Mouse (Mus musculus) kidney, adult 9 months (tissue): ENCODE measurements around the gene Apol7e.
"Not testable (repeated sequence)": the region's sequence is repeated elsewhere in the genome, so short reads cannot be mapped to it uniquely, and the experiment has no call there.

ENCODE experiments used
- DNase-seq: peaks from one replicate; pipeline ENCODE4 v3.0.0; 2022

The Apol7e gene

DNA sequence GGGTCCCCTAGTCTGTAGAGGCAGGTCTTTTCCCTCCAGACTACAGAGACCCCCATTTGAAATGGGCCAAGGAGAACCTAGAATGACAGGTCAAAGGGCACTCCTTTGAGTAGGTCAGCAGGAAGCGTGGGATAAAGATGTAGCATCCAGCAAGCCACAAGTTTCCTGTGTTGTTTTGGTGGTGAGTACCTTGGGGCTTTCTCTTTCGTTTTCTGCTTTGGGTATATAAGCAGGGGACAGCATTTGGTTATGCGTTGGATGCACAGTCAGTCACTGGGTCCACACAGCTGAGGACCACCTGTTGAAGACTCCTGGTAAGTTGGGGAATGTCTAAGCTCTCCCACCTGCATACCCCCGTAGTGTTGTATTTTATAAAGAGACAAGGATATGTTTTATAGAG, at the start of gene Apol7e:
Apol7e (plus strand) TSS at position 202 of the 400 bp plus-strand sequence.
- not testable (repeated sequence) for DNase-seq

DNA sequence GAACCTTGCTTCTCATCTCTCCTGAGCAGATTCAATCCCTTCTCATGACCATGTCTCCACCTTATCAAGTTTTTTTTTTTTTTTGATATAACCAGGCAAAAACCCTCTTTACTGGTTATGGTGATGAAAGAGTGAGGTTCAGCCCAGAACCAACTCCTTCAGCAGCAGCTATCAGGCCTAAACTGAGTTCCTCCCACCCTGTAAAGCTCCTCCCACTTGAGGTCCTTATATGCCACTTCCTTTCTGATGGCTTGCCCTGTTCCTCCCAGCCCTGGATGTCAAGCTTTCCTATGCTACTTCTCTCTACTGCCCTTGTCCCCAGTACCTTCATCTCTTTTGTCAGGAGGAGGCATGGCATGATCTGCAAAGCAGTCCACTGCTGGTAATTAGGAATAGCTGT, 47.5 kb upstream of the Apol7e start:
- DNase-seq: not testable (repeated sequence)

DNA sequence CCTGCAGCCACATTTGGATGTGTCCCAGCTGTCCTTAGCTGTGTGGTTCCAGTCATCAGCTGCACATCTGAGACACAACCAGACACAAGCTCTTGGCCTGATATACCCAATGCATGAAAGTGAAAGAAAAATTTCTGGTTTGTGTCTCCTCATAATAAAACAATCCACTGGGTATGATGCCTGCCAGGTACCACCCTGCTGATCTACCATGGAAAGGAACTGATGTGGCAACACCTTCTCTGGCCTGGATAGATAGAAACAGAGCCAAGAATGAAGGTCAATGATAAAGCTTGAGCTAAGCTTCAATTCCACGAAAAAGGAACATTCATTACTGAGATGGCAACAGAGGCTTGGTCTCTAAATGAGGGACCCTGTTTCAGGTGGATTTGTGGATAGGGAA, 38.9 kb upstream of the Apol7e start:
- not testable (repeated sequence) for DNase-seq

DNA sequence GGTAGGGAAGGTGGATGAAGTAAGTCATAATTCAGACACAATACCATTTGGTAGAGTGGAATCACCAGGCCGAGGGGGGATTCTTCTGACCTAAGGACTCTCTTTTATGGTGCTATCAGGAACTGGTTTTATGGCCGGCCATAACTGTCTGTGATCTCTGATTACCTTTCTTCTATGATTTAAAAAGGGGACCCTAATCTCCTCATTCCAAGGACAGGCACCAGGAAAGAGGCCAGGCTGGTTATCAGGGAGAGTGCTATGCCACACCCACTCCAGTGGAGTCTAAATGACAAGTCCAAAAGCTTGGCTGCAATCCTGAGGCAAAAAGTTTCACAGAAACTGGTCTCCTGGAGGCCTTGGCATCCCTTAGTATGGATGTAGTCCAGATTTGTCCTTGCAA, 36.8 kb upstream of the Apol7e start:
- DNase-seq: not testable (repeated sequence)

DNA sequence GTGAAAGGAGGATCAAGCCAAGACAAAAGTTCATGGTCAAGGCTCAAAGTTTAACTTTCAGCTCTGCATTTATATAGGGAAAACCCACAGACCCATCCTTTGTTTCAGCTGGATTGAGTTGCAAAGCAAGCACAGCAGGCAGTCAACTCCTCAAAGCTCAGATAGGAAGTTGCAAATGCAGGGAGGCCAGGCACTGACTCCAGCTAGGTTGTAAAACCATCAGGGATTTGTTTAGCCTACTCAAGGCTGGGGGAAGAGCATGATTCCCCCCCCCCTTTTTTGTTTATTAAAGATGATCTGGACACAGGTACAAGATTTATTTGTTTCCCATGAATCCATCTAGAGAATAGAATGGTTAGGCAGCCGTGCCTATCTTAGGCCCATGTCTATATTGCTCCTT, 24.6 kb upstream of the Apol7e start:
- not testable (repeated sequence) for DNase-seq

DNA sequence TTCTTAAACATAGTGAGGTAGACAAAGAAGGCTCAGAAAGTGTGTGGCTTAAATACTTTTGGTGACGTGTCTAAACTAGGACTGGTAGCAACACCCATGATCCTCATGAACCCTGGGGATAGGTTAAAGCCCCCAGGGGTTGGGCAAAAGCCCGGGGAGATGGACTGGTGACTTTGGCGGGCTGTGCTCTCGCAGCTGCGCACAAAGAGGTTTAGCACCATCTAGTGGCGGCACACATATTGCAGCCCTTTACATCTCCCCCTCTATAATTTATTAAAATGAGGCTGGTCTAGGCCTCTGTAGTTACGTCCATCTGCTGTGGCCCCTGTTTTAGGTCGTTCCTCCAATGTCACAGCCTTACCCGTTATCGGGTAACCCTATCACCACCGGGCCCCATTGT, 14.7 kb upstream of the Apol7e start:
- peak; percentile 40 for DNase-seq

DNA sequence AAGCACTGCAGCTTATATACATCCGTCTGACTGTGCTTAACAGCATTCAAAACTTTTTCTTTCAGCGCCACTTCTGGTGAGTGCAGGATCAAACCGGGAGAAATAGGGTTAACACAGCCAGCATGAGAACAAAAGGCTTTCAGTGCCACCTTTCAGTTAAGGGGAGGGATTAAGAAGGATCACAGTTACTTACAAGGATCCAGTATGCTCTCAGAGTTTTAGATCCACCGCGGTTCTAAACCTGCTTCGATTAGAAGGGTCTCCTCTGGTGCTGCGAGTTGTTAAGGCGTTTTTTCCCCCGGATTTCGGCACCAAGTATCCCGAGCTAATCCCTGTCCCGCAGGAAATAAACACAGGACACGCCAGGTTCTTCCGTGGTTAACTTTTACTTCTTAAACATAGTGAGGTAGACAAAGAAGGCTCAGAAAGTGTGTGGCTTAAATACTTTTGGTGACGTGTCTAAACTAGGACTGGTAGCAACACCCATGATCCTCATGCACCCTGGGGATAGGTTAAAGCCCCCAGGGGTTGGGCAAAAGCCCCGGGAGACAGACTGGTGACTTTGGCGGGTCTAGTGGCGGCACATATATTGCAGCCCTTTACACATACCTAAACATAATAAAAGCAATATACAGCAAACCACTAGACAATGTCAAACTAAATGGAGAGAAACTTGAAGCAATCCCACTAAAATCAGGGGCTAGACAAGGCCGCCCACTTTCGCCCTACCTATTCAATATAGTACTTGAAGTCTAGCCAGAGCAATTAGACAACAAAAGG, 6.9 kb upstream of the Apol7e start:
- DNase-seq: not testable (repeated sequence)

DNA sequence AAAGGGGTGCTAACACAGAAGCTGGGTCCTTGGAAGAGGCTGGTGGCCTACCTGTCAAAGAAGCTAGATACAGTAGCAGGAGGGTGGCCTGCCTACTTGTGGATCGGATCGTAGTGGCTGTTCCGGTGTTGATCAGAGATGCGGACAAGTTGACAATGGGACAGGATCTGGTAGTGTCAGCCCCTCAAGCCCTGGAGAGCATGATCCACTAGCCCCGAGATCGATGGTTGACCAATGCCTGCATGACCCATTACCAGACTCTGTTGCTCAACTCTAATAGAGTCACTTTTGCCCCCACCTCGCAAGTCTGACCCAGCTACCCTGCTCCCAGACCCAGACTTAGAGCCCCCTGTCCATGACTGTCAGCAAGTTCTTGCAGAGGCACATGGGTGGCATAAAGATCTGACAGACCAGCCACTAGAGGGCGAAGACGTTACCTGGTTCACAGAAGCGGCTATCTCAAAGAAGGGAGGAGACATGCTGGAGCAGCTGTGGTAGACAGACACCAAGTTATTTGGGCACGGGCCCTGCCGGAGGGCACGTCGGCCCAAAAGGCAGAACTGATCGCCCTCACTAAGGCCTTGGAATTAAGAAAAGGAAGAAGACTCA, 3.9 kb upstream of the Apol7e start:
- DNase-seq: peak; percentile 43

DNA sequence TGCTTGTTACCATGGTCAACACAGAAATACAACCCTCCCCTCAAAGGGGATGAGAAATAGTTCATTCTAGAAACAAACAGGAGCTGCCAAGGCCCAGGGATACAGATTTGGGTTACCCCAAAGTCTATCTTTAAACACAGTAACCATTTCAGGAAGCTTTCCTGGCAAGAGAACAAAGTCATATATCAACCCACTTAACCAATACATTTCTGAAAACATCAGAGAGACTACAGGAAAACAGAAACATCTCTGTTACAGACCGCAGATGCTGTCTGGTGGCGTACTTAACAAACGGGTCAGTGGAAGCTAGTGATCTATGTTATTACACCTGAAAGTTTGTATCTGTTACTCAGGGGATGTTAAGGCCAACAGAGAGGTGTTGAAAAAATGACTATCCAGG, 6.6 kb downstream of the Apol7e start:
- not testable (repeated sequence) for DNase-seq

DNA sequence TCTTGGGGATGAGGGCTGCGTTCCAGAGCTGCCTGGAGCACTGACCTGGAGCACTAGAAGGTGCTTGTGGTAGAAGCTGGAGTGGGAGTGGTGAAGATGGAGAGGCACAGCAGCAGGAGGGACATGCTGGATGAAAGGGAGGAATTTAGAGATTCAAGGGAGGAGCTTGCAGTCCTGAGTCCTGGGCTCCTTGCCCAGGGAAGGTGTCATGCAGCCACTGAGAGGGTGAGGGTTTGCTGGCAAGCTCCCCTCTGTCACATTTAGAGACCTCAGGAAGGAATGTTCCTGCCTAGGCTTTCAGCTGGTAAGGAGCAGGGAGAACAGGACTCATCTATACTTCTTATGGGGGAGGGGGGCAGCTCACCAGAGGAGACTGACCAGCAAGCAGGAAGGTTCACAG, 10.3 kb downstream of the Apol7e start:
- DNase-seq: not testable (repeated sequence)

DNA sequence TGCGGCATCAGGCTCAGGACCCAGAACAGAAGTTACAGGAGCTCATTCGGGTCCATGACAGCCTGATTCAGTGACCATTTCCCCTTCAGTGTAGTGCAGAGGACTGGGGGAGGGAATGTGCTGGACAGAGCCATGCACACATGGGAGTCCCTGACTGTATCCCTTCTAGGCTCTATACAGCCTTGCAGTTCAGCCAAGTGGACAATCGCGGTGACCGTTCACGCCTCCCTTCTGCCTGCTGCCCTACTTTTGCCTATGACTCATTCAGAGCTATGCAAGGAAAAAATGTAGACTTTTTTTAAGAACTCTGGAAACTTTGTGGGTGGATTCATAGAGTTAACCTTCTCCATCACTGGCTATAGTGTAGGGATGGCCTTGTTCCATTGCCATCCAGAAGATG, 19.6 kb downstream of the Apol7e start:
- DNase-seq: not testable (repeated sequence)

DNA sequence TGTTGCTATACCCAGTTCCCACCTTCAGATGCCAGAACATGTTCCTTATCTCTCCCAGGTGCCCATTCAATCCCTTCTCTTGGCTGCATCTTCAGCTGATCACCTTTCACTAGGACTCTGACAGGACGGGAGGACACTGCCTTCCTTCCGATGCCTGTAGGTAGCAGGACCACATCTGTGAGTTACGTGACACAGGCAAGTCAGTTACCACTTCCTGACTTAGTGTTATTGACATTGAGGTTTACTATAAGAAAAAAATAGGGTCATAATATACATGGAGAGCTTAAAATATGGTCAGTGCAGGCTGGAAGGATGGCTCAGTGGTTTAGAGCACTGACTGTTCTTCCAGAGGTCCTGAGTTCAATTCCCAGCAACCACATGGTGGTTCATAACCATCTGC, 22.9 kb downstream of the Apol7e start:
- not testable (repeated sequence) for DNase-seq

DNA sequence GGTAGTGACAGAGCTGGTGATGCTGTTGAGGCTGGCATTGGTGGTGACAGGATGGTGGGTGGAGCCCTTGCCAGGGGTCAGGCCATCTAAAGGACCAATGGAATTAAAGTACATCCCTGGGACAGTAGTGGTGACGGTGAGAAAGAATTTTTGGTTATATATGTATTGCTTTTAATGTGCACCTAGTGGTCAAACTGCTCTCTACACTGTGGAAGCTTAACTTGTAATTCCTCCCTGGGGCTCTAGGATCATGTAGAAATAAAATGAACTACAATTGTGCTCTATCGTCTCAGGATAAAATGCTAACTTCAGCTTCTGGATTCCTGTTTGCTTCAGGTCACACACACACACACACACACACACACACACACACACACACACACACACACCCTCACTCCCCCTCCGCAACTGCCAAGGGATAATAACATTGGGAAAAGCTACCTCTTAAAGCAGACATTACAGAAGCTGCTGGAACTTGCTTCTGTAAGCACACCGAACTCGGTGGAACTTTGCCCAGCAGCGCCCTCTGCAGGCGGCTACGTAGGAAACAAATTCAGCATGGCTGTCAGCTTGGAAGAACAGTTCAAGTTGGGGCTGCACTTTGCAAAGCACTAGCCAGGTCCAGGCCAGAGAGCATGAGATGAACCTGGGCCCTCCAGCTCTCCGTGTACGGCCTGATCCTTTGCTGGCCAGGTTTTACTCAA, 25.7 kb downstream of the Apol7e start:
- DNase-seq: not testable (repeated sequence)

DNA sequence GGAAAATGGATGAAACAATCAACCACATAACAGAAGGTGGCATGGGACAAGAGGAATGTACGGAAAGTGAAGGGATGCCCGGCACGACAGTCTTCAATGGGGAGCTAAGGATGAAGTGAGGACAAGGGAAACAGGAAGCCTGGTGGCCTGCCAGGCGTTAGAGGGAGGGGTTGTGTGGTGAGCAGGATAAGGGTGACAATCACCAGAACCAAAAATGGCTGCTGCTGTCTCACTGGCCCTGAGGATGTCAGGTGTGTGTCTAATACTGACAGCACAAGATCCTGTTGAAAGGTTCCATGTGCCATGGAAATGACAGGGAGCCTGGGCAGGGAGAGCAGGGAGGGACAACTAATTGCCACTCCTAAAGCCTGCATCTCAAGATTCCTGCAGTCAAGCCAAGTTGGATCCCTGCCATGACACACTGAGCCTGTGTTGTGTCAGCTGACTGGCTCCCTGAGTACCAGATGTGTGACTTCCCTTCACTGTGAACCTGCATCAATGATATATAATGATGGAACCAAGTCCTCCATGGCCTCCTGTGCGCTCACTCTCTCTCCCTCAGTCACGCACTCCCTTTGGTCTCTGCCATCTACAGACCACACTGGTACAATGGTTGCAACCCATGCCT, 26.9 kb downstream of the Apol7e start:
- not testable (repeated sequence) for DNase-seq

DNA sequence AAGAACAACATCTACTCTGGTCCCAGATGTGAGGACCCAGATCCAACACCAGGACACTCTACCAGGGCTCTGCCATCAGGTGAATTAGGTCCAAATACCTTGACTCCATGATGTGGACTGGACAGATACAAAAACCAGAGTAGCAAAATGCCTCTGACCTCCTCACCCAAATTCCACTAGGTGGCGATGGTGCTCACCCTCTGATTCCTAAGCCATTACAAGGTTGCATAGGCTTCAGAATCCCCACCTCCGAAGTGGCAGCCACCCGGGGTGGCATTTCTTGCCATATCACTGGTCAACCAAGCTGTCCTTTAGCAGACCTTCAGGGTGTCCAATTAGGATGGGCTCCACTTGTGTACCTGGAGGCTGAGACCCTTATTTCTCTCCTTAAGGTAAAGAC, 28.5 kb downstream of the Apol7e start:
- DNase-seq: peak; percentile 19

DNA sequence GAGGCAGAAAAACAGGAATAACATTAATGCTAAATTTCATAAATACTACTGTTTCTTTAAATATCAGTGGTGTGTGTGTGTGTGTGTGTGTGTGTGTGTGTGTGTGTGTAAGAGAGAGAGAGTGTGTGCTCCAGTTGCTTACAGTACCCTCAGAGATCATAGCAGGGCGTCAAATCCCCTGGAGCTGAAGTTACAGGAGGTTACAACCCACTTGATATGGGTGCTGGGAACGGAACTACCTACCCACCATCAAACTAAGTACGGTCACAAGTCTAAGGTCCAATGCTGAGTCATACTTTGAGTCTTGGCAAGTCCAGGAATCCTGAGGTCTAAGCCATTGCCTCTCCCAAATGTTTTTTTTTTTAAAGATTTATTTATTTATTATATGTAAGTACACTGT, 29.1 kb downstream of the Apol7e start:
- DNase-seq: not testable (repeated sequence)

DNA sequence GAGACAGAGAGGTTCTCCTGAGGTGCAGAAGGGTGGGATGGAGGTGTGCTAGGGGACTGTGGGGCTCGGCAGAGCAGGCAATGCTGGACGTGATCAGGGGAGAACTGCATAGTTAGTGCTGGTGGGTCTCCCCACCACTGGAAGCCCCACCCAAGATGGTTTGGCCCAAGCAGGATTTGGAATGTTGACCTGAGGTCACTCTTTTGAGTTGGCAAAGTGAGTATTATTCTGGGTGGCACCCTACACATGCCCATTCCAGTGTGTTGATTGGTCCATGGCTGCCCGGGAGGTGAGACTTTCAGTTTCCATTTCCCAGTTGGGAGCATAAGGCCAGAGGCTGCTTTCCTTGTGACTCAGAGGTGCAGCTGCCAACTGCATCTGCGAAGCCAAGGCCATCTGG, 30.1 kb downstream of the Apol7e start, which contains the start of gene Apol9b:
Apol9b (plus strand) TSS at position 301 of the 400 bp plus-strand sequence.
- DNase-seq: not testable (repeated sequence)

DNA sequence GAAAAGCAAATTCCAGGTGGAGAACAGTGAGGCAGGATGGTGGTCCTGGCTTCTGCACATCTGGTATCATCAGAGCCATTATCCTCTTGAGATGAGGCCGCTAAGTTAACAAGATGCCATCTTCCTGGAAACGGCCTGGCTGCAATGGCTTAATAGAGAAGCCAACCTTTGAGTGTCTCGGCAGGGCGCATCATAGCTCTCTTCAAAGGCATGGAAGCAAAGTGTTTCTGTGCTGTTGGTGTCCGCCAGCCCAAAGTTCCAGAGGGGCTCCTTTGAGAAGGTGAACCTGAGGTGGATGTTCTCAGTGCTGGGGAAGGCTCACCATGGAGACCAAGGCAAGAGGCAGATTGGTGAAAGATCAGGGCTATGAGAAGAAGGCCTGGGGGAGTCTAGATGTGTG, 32.9 kb downstream of the Apol7e start:
- no peak for DNase-seq

DNA sequence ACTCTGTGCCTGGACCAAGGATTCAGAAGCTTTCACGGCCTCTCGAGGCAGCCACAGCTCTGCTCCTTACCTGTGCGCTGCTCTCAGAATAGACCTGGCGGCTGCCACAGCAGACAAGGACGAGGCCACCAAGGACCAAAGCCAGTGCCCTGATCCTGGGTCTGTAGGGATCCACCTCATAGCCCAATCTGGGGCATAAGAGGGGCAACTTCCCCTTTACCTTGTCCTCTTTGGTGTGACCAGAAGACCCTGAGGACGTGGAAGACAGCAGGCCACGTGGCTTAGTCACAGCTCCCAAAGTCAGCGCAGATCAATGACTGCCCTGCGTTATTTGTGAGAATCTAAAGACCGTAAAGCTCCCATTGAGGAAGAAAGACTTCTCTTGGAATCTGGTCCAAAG, 34.2 kb downstream of the Apol7e start:
- DNase-seq: not testable (repeated sequence)

DNA sequence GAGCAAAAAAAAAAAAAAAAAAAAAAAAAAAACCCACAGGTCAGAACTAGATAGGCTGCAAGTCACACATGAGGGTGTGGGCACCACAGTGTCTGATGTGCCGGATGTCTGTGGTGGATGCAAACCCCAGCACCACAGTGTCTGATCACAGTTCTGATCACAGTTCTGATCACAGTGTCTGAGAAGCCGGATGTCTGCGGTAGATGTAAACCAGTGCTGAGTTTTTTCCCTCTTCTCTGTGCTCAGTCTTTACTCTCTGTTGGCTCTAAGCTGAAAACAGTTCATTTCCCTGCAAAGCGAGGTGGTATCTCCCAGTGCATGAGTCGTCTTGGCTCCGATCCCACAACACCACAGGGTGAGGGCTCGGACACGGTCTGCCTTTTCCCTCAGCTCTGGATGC, 34.7 kb downstream of the Apol7e start:
- not testable (repeated sequence) for DNase-seq

DNA sequence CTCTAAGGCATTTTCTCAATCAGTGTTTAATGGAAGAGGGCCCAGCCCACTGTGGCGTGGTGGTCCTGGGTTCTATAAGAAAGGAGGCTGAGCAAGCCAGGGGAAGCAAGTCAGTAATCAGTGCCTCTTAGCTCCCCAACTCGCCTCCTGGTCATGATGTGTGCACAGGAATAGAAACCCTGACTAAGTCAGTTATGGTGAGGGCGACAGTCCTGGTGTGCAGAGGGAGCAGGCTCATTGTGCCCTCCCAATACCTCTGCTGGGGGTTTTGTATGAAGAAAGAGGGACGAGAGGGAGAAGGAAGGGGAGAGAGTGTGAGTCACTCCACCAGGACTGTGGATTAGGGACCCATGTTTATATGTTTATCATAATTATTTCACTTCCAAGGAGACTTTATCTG, 35.2 kb downstream of the Apol7e start:
- DNase-seq: not testable (repeated sequence)

DNA sequence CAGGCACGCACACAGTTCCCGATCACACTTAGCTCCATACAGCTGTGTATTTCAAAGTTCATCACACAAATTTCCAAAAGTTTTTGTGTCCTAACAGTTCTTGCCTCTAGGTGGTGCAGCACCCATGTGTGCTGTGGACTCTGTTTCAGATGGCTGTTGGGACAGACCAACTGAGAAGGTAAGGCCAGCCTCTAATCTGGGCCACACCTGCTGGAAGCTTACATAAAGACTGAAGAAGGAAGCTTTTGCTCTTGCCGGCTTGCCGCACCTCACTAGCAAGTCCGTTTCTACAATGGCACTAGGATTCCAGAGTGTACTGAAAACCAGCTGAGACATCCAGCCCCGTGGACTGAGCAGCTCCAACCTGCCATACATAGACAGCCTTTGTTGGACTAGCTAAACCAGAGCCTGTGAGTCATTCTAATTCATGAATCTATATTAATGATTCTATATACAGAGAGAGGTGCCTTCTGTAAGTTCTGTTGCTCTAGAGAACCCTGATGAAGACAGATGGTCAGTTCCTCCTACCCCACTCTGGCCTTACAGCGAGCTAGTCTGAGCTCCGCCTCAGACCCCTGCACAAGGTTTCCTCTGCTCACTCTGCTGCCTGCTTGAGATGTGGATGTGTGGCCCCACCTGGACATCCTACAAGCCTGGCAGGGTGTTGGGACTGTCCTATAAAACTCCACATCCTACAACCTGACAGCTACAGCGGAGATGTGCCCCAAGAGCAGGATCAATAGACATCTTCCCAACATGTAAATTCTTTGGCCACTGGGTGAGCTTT, 42.0 kb downstream of the Apol7e start:
- no peak for DNase-seq
